Mouse (Mus musculus) testis, postnatal 10 days (tissue): ENCODE data around the gene Atp6v1f.

ENCODE experiments used
- DNase-seq: peaks from one replicate; pipeline ENCODE4 v3.0.0; 2021; ENCODE audit warnings: low spot score

Gene Atp6v1f

DNA sequence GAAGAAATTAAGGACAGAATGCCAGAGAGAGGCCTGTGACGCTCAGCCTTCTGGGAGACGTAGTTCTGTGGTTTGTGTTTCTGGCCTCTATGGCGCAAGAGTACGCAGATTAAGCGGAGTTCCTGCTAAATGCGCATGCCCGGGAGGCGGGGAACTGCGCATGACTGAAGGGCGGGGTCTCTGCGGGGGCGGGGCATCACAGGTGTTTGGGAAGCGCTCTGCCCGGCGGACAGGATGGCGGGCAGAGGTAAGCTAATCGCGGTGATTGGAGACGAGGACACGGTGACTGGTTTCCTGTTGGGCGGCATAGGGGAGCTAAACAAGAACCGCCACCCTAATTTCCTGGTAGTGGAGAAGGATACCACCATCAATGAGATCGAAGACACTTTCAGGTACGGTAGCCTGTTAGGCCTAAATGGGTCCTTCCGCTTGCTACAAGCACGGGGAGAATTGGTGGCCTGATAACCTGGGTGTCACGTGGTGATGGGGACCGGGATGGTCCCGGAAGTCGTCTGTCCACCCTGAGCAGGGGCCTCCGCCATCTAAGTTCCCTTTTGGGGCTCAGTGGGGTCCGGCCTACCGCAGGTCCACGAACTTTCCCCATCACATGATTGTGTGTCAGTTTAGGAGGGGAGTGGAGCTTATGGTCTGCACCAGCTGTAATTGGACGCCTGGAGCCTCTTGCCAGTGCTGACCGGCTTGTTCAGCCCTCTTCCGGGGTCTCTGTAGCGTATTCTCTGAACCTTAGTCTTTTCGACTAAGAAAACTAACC is at the start of gene Atp6v1f:
Gene Atp6v1f, plus strand, starts transcription at position 136 of the 772 bp plus-strand sequence.
- peak; percentile 97 for DNase-seq

DNA sequence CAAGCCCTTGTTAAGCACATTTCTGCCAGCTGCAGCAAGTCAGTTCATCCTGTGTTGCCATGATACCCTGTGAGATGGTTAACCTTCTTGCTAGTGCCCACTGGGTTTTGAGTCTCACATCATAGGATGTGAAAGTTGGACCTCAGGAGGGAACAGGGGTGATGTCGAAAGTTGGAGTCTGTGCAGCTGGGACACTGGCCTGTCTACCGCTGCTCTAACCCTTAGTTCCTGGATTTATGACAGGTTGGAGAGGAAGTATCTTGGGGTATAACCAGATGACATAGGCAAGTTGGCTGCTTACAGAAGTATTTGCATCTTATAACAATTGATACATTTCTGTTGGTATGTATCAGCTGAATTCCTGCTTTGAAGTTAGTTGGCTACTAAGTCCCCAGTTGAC is 46.9 kb upstream of the Atp6v1f start:
- DNase-seq, result no peak

DNA sequence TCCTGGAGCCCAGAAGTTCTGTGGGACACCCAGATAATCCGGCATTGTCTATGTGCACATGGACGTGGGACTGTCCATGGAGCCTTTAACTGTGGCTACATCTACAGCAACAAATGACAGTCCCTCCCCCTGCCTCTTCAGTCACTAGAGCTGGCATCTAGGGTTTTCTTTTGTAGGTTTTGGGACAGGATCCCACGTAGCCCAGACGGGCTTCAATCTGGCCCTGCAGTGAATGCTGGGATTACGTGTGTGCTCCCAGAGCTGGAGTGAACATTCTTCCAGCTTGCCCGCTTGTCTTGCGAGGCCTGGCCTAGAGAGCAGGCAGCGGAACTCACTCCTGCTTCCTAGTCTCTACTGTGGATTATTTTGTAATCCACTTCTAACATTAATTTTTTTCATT is 42.4 kb upstream of the Atp6v1f start:
- no peak for DNase-seq

DNA sequence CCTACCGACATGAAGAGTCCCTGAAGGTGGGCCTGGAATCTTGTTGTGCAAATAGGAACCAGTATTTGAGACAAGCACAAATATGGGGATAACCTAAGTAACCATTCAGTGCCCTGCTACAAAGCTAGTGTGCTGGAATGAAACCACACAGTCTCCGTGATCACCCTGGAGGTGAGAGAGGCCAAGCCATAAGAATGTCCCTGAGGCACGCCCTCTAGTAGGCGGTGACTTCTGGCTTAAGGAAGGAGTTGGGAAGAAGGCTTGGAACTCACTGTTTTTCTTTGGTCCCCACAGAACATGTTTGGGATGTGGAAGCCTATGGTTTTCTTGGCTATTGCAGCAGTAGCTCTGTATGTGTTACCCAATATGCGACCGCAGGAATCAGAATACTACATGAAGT is 41.2 kb upstream of the Atp6v1f start:
- DNase-seq, result no peak

DNA sequence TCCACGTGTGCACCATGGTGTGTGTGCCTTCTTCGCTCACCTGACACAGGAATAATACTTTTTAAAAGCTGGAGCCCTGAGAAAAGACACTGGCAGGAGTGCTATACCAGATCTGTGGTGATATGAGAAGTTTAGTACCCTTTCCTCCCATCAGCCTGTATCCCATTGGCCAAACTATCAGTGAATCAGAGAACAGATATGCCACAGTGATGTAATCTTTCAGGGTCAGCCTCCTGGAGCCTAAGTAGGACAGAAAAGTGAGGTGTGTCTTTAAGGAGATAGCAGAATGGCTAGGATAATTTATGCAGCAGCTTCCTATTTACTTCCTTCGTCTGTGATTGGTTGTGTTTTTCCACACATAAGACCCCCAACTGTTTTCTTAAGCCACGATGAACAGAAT is 39.3 kb upstream of the Atp6v1f start:
- DNase-seq, result no peak

DNA sequence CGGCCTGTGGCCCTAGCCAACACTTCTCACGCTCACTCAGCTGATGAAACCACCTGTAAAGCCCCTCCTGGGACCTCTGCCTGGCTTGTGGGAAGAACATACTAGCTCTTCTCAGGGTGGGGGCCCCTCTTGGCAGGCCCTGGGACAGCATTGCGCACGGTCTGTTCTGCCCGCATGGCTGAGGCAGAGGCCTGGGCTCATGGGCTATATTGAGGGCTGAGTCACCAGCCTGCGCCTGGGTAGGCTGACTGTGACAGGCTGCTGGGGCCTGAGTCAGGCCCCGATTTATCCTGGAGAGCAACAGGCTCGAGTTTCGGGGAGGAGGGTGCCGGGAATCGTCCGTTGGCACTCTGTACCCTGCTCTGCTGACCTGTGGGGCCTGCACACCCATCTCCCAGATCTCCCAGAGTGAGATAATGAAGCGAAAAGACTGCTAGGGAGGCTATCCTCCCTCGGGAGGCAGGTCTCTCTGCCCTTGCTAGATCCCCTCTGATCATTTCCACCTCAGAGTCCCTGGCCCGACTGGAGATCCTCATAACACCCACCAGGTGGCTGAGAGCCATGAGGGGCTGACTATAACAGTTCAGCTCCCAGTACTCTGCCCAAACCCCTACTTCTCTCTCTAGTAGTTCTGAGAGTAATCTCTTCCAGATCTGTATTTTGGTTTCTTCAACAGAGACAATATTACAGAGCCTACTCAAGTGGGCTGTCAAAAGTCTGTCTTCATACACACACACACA is 36.7 kb upstream of the Atp6v1f start:
- DNase-seq, result no peak

DNA sequence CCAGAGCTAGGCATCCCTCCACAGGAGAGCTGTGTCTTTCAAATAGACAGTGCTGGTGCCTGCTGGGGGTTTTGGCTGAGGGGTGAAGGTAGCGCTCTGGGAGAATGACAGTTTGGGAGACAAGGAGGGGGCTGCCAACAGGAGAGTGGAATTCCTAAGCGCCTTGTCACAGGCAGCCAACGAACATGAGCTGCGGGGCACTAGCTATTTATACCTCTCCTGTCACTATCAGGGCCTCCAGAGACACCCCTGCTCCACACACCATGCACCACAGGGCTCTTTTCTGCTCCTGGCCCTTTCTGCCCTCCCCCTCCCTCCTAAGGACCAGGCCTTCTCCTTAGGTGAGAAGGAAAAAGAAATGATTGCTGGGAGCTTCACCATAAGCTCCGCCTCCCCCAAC is 36.0 kb upstream of the Atp6v1f start:
- no peak for DNase-seq

DNA sequence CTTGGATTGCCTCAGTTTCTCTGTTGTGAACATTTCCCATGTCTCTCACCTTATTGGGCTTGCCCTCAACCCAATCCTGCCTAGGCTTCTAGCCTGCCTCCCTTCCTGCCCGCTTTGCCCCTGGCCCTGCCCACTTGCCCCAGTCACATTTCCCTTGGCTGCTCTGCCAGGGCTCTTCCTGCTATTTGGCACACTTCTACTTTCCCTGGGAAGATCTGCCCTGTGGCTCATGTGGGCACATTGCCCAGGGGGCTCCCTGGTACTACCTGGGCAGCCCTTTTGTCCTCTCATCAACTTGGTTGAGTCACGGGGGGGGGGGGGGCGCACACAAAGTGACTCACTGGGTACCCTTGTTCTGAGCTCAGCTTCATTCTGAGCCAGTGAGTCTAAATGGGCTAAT is 35.4 kb upstream of the Atp6v1f start:
- DNase-seq, result no peak

DNA sequence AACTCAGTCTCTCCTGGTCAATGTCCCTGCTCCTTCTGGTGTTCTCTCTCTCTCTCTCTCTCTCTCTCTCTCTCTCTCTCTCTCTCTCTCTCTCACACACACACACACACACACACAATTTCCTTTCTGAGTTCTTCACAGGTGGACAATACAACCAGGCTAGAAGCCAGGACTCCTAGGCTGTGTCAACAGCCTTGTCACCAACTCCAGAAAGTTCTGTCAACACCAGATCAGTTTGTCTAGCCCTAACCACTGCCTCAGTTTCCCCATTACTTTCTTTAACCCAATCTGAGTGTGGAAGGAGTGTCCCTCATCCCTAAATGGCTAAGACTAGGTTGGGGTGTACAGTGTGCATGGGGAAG is 34.9 kb upstream of the Atp6v1f start:
- DNase-seq, result no peak

DNA sequence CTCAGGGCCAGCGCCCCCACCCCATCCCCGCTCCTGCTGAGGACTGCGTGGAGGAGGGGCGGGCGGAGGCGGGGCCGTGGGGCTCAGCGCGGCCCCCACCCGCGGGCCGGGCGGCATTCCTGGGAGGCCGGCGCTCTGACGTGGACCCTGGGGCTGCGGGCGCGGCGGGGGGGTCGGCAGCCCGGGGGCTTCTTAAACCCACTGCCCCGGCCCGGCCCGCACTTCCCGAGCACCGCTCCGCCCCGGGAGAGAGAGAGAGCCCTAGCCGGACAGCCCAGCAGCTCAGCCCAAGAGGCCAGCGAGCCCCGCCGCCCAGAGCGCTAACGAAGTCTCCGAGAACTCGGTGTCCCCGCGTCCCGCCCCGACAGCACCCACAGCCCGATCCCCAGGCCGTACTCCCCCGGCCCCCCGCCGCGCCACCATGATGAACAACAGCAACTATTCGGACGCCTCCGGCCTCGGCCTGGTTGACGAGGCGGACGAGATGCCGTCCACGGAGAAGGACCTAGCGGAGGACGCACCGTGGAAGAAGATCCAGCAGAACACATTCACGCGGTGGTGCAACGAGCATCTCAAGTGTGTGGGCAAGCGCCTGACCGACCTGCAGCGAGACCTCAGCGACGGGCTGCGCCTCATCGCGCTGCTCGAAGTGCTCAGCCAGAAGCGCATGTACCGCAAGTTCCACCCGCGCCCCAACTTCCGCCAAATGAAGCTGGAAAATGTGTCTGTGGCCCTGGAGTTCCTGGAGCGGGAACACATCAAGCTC is 34.3 kb upstream of the Atp6v1f start, which contains the start of gene Flnc:
Gene Flnc, plus strand, starts transcription at position 219 of the 766 bp plus-strand sequence.
- peak; percentile 72 for DNase-seq

DNA sequence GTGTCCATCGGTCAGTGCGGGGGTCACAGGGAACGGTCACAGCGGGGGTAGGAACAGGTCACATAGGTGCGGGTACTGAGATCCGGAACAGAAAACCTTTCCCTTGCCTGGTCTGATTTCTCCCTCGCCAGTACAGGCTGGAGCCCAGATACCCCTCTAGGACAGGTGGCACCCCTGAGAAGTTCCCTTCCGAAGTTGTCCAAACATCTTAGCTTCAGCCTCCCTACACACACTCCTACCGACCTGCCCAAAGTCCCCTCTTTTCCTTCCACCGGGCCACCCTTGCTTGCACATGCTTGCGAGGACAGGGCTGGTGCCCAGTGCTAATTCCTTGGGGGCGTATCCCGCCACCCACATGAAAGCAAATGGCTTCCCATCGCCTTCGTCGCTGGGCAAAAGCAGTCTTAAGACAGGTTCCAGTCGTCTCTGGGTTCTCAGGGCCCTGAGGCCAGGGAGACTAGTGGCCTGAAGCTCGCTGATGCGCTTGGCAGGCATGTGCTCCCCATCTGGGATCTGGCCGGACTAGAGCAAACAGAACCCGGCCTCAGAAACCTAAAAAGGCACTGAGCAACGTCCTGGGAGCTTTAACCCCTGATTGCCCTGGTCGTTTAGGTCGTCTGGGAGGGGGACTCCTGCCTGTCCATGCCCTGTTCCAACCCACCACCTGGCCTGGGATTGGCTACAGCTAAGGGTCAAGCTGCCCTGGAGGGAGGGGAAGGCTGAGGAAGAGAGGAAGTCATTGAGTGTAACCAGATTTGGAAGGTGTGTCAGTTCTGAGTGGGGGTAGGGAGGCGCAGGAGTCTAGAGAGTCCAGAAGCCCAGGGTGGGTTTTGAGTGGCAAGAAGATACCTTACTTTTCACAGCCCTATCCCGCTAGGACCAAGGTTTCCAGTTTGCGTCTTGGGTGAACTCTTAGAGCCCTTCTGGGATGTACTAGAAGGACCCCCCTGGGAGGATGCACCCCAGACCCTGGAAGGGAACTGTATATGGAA is 33.4 kb upstream of the Atp6v1f start:
- DNase-seq, result no peak

DNA sequence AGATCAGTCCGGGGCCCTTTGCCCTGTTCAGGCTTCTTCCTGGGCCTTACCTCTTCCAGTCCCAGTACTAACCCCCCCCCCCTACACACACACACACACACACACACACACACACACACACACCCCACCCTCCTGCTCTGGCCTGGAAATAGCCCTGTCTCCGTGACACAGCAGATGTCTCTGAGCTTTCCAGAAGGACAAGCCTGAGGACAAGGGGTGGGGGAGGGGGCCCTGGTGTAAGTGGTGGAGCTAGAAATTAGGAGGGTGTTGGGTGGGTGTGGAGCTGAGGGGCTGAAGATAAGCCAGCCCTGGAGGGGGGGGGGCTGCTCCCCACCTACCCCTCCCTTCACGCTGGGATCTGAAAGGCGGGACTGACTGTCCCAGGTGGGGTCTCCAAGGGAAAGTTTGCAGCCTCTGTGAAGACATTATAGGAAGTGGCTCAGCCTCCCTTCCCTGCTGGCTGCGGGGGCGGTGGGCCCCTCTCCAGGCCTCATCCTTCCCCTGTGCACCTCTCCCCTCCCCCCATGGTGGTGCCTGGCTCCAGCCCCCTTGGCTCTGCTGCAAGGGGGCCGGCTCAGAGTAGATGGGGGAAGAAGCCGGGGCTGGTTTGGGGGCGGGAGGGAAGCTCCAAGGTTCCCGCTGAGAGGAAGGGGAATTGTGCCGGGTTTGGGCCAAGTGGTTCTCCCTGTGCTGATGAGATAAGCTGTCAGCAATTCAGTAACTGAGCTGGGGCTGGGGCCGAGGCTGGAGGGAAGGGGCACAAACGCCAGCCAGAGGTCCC is 32.4 kb upstream of the Atp6v1f start:
- DNase-seq, result peak; percentile 80

DNA sequence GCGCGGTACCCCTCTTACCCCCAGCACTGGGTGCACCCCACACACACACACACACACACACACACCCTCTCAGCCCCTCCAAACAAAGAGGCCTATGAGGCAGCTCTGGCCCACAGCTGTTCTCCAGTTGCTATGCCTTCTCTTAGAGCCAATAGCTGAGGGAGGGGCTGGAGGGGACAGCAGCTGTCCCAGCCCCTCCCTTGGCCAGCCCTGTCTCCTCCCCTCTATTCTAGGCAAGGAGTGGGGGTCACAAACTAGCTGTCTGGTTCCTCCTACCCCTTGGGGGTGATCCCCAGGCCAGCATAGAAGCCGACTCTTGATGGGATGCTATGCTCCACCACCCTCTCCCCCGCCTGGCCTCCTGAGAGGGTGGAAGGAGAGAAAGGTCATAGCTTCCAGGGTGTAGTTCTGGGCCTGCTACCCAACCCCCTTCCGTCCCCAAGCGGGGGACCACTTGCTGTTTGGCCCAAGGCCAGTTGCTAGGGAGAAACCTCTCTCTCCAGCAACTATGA is 31.5 kb upstream of the Atp6v1f start:
- DNase-seq, result peak; percentile 68

DNA sequence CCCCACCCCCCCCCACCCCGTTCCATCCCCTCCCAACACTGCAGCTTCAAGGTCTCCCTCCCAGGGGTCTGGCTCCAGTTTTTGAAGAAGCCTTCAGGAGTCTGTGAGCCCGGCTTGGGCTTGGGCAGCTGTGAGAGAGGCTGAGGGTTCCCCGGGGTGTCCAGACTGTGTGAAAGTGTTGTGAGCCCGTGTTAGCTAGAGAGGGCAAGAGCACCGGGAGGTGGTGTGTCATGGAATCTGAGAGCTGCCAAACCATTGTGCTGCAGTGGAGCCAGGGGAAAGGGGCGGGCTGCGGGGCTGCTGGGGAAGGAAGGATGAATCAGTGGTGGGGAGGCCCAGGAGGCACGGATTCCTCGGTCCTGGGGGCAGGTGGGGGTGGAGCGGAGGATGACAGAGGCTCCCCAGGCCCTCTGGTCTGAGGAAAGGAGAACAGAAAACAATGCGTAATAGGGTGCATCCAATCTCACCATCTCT is 31.0 kb upstream of the Atp6v1f start:
- no peak for DNase-seq

DNA sequence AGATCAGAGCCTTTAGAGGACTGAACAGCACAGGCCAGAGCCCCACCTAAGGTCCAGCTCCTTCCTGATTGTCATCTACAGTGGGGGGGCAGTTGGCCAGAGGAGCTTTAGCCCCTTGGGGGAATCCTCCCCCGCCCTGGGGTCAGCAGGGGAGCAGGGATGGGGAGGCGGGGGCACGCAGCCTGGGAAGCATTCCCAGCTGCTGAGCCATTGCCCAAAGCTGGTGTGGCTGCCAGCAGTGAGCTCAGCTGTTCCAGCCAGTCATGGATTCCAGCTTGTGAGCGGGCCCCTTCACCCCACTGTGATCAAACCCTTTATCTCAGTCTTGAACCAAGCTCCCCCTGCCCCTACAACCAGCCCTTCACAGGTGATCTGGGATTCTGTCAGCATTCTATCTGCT is 28.3 kb upstream of the Atp6v1f start:
- no peak for DNase-seq

DNA sequence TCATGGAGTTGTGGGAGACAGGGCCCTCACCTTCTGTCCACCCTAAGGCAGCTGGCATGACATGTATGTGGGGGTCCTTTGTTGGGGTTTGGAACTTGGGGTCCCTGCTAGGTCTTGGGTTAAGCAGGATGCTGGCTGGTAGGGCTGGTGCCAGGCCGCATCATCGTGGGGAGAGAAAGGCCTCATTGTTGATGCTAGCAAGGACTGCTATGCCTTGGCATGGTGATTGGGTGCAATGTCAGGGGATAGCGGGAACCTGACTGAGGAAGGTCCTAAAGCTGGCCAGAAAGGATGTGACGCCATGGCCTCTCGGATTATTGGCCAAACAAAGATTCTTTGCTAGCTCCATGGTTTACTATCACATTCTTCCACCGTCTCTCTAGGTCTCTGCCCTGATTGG is 27.7 kb upstream of the Atp6v1f start:
- DNase-seq, result no peak

DNA sequence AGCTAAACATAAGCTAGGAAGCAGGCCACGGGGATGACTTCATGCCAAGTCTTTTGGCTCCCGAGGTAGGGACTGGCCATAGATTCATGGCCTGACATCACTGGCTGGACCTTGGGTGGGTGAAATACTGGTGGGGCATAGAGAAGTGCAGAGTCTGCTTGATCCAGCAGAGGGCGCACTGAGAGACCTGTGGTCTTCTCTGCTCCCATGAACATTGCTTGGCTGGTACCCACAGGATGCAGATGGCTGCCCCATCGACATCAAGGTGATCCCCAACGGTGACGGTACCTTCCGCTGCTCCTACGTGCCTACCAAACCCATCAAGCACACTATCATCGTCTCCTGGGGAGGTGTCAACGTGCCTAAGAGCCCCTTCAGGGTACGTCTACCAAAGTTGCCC is 22.7 kb upstream of the Atp6v1f start:
- peak; percentile 77 for DNase-seq

DNA sequence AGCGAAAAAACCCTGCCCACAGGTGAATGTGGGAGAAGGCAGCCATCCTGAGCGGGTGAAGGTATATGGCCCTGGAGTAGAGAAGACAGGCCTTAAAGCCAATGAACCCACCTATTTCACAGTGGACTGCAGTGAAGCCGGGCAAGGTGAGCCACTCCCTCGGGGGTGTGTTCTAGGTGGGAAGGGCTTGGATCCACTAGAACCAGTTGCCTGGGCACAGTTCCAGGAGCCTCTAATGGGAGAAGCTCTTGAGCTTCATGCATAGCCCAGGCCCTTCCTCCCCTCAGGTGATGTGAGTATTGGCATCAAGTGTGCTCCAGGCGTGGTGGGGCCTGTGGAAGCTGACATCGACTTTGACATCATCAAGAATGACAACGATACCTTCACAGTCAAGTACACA is 22.2 kb upstream of the Atp6v1f start:
- DNase-seq, result no peak

DNA sequence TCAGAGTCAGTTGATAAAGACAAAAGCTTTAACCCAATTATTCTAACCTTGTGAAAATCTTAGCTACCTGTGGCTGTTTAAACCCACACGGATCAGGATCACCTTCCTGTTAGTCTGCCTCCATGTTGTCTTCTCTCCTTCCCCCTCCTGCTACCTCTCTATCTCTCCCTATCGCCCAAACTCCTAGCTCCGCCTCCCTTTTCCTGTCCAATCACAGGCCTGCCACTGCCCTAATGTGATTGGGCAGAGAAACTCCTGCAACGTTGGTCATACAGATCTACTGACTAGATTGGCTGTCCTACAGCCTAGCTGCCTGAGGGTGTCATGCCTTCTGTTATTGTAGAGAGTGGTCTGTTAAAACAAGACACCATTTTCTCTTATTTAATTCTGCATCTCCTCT is 17.7 kb upstream of the Atp6v1f start:
- no peak for DNase-seq

DNA sequence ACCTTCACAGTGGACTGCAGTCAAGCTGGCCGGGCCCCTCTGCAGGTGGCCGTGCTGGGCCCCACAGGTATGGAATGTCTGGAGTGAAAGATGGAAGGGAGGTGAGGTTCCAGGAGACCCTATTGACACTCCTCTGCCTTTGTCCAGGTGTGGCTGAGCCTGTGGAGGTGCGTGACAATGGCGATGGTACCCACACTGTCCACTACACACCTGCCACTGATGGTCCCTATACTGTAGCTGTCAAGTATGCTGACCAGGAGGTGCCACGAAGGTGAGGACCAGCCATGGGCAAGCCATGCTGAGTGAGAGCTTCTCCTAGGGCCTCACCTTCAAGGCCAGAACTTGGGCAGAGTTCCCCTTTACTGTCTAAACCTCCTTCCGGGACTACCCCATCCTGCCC is 16.9 kb upstream of the Atp6v1f start:
- no peak for DNase-seq

DNA sequence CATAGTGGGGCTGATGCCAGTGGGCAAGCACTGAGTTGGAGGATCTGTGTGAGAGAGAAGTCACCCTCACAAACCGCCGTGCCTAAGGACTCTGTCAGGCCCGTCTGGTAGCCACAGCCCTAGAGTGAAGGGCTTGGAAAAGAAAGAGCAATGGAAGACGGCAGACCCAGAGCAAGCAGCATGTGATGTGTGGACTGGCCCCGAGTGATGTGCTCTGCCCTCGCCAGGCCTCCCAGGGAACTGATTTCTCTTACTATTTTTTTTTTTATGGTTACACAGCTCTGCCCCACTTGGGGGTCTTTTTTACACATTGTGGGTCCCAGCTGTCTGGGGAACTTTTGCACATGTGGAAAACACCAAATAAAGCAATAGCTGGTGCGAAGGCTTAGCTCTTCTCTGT is 6.0 kb upstream of the Atp6v1f start:
- DNase-seq, result no peak
